Mouse (Mus musculus): Measurements from ENCODE around the gene Arl6ip4.

The Arl6ip4 gene

DNA sequence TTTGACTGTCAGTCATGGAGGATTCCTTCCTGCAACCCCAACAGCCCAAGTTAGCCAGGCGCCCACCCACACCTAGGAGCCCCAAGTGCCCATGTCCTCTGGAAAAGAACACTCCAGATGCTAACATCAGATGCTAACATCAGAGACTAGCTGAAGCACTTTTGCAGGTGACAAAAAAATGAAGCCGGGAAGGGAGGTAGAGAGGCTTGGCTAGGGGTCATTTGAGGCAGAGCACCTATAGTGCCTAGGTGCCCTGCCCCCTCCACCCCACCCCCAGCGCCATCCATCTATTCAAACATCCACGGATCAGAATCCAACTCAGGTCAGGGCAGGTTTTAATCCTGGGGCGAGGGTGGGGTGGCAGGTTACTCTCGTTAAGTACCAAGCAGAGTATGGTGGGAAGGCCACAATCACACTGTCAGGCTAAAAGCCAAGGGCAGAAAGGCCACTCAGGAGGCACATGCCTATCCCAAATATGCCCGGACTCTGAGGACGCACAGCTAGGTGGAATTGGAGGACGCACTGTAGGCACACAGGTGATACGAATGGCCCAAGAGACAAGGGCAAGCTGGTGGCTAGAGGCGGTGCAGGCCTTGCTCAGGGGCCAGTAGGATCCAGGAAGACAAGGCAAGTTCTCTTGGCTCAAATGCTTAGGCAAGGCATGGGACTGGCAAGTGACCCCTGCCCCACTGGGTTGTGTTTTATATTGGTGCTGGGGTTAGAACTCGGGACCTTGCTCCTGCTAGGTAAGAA, 21.9 kb upstream of the Arl6ip4 start:
- no peak for DNase-seq (ENCODE audit: low read depth, low spot score)

DNA sequence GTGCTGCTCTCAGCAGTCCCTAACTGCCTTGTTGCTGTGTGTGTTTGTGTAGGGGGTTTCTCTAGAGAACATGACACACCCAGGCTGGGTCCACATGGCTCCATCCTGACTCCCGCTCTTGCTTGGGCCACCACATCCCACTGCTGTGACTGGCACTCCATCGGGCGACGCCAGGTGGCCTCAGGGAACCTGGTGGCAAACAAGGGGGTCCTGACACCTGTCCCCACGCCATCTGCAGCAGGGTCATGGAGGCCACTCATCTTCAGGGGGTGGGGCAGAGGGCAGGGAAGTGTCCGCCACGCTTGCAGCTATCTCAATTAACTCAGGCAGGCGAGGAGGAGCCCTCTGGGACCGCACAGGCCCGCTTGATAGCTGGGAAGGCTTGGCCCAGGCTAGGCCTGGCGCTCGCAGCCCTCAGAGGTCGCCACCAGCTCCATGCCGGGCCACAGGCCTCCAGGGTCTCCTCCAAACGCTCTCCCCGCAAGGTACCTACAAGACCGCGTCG, 20.8 kb upstream of the Arl6ip4 start:
- DNase-seq (ENCODE audit: low read depth, low spot score) = no peak

DNA sequence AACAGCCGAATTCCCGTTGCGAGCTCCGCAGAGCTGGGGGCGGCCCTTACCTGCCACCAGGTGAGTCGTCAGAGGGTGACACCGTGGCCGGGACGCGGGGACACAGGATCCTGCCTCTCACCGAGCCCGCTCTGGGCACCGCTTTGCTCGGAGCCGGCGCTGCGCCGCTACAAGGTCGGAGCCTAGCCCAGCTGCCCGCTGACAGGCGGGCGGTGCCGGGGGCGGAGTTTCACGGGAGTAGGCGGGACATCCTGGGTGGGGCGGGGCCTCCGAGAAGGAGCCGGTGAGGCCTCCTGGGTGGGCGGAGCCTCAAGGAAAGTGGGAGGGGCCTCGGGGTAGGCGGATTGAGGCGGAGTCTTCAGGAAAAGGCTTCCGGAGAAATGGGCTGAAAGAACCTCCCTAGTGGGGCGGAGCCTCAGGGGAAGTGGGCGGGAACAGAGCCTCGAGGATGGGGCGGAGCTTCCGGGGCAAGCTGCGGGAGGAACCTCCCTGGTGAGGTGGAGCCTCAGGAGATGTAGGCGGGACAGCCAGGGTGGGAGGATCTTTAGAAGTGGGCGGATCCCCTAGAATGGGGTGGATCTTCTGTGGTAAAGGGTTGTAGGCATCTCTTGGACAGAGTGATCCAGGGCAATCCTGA, 20.2 kb upstream of the Arl6ip4 start, which contains the start of gene Abcb9:
Gene Abcb9 (minus strand): TSS at position 203 of the 637 bp plus-strand sequence.
- DNase-seq (ENCODE audit: low read depth, low spot score) = peak; percentile 98

- DNase-seq (ENCODE audit: low read depth, low spot score) = no peak
Observed at GRCm38 (mm10) chr5:124098923-124099322, 17.0 kb upstream of the Arl6ip4 start.

DNA sequence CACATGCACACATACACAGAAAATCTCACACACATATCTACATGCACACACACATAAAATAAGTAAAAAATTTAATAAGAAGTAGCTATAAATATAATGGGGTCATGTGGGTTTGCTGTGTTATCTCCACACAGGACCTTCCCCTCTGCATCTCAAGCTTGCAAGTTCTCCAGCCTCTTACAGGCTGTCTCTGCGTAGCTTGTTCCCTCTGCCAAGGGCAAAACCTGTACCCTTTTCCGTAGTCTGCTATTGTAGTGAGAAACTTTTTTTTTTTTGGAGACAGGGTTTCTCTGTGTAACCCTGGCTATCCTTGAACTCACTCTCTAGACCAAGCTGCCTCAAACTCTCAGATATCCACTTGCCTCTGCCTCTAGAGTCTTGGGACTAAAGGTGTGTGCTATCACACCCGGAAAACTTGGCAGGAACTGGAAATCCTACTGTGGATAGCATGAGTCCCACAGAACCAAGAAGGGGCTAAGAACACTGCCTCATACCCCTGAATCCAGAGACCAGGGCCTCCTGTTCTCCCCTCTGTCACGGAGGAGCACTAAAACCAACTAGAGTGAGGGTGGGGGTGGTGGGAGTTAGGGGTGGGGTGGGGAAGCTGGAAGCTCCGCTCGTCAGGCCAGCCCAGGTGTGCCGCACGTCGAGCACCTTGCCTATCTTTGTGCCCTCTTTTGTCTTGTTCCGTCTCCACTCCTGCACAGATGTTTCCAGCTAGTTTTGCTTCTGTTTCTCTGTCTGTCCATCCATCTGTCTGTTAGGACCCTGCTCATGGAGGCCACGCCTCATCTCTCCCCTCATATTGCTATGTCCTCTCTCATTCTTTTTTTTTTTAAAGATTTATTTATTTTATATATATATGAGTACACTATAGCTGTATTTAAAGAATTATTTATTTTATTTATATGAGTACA, 15.5 kb upstream of the Arl6ip4 start:
- DNase-seq (ENCODE audit: low read depth, low spot score) = no peak

DNA sequence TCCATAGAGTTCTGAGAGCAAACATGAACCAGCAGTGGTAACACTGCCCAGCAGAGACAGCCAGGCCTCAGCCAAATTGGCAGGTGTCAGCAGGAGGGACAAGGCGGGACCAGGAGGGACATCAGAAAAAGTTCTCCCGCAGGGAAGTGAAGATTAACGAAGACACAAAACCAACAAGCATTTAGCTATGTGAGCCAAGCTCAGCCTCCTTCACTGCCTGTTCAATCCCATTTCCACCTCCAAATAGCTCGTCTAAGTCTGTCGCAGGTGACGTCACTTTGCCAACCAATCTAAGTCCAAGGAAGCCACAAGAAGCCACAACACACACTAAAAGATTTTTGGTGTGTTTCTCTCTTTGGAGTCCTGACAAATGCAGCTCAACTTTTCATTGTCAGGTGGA, 13.6 kb upstream of the Arl6ip4 start:
- no peak for DNase-seq (ENCODE audit: low read depth, low spot score)

GRCm38 (mm10) chr5:124103020-124103419, 12.9 kb upstream of the Arl6ip4 start:
- DNase-seq (ENCODE audit: low read depth, low spot score) = no peak

DNA sequence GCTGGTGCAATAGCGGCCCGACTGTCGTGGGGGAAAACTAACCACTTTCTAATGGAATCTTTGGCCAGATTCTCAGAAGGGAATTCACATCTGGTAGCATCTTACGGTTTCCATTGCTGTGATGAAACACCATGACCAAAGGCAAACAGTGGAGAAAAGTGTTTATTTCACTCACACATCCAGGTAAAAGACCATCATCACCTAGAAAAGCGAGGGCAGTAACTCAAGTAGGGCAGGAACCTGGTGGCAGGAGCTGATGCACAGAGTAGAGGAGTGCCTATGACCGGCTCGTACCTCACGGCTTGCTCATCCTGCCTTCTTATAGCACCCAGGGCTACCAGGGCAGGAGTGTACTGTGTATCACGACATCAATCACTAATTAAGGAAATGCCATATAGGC, 12.3 kb upstream of the Arl6ip4 start:
- DNase-seq (ENCODE audit: low read depth, low spot score) = no peak

DNA sequence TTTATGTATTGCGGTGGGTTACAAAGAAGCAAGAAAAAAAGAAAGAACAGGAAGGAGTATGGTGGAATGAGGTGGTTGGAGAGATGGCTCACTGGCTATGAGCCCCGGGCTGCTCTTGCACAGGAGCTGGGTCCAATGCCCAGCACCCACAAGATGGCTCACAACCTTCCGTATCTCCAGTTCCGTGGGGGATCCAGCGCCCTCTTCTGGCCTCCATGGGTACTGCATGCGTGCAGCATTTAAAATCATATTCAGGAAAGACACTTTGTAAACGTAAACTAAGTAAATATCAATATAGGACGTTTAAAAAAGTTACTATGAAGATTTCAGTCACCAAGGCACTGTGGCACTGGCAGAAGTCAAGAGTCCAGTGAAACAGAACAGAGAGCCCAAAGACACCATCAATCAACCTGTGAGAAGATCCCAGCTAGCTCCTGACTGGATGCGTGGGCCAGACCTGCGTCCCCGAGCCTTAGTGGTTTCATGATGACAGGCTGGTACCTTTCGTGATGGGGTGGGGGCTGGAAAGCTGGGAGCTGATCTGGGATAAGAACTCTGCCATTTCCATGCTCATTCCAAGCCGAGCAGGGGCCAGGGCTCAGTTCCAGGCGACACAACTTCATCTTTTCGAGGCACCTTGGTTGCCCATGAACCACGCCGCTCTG, 4.7 kb upstream of the Arl6ip4 start:
- DNase-seq (ENCODE audit: low read depth, low spot score) = no peak

- peak; percentile 87 for DNase-seq (ENCODE audit: low read depth, low spot score)
Observed at GRCm38 (mm10) chr5:124111742-124112497, 4.0 kb upstream of the Arl6ip4 start, which contains the start of gene Ogfod2. Gene Ogfod2, plus strand, starts transcription at chr5:124112297.

- no peak for DNase-seq (ENCODE audit: low read depth, low spot score)
Observed at GRCm38 (mm10) chr5:124112531-124112930, 3.4 kb upstream of the Arl6ip4 start.

DNA sequence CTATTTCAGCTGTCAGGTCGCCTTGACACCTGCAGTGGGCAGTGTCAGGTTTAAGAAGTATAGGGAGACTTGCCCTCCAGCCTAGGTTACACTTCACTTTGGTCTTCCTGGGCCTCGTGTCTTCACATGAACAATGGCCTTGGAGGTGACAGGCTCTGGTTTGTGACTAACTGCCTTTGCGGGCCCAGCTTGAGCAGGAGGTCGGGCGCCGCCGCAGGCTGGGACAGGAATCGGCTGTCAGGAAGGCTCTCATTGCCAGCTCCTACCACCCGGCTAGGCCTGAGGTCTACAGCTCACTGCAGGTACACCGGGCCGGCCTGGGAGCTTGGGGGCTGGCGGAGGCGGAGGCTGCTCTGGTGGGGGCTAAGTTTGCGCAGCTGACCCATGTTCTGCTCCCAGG, 2.9 kb upstream of the Arl6ip4 start:
- DNase-seq (ENCODE audit: low read depth, low spot score) = peak; percentile 69

GRCm38 (mm10) chr5:124114276-124115025, 1.4 kb upstream of the Arl6ip4 start:
- no peak for DNase-seq (ENCODE audit: low read depth, low spot score)

DNA sequence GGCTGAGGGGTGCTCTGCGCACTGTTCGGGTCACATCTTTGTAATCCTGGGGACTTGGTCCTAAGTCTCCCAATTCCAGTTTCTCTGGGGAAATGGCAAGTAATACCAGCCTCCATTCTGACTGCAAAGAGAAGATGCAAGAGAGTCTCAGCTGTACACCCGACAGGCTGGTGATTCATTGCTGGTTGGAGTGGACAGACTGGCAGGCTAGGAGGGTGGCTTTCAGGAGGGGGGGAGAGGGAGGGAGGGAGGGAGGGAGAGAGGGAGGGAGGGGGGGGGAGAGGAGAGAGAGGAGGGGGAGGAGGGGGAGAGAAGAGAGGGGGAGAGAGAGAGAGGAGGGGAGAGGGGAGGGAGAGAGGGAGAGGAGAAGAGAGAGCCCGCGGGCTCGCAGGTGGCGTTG, 358 bp upstream of the Arl6ip4 start:
- DNase-seq (ENCODE audit: low read depth, low spot score) = no peak

- DNase-seq (ENCODE audit: low read depth, low spot score) = no peak
Observed at GRCm38 (mm10) chr5:124119204-124119603, 3.3 kb downstream of the Arl6ip4 start.

GRCm38 (mm10) chr5:124122357-124122756, 6.5 kb downstream of the Arl6ip4 start:
- DNase-seq (ENCODE audit: low read depth, low spot score) = no peak

DNA sequence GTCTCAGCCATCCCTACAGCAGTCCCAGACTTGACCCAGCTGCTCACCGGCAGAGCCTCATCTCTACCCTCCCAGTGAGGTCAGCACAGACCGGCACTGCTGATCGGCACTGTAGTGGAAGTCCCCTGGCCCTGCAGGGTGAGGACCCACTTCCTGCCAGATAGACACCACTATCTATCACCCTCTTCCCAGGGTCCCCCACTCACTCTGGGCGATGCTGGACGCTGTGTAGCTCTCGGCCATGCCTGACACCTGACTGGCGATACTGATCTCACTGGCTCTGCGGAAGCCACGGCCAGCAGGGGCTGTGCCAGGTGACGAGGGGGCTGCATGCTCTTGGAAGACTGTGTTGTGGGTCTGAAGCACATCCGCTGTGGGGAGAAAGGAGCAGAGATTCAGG, 9.2 kb downstream of the Arl6ip4 start:
- DNase-seq (ENCODE audit: low read depth, low spot score) = no peak

GRCm38 (mm10) chr5:124134261-124134660, 18.4 kb downstream of the Arl6ip4 start:
- DNase-seq (ENCODE audit: low read depth, low spot score) = no peak

DNA sequence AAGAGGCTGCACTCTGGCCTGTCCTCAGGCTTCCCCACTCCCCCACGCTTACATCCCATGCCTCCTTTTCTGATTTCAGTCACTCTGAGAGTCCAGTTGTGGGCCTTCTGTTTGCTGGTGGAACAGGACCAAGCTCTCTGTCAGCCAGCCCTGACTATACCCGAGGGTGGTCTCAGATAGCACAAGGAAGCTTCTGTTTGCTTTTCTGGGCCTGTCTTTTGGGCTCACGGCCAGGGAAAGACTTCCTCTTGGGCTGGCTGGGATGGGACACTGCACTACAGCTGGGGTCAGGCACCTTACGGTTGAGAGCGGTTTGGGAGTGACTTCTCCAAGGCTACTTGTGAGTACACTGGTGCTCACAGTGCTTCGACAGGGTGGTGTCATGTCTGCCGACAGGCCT, 22.2 kb downstream of the Arl6ip4 start:
- no peak for DNase-seq (ENCODE audit: low read depth, low spot score)

GRCm38 (mm10) chr5:124149028-124149427, 33.1 kb downstream of the Arl6ip4 start:
- DNase-seq (ENCODE audit: low read depth, low spot score) = no peak

Data from ZHBTc4 (cell line).